ENCODE assay signal across 13 mouse cellular contexts in the genomic region with DNA sequence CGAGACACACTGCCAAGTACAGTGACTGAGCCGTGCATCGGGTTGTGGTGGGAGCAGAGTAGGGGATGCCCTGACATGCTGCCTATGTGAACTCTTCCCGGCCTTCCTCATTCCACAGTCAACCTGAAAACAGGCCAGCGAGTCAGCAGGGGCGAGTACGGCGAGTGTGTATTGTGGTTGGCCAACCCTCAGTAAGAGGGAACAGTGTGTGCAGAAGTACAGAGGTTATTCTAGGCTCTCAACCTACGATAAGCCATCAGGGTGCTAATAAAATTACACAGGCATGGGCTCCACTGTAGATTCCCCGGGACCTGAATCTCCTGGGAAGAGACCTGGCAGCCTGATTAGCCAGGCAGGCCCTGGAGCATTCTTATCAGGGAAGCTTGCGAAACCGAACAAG. TPM values are rescaled to one million over a fixed set of nuclear protein-coding genes. Genes with fewer than 3 reads are reported as not detected.
DNase-seq lines count a peak whose midpoint lies in the region; ATAC-seq and TF ChIP-seq lines count a peak whose summit lies in the region.
"Had no signal": no experiment of that assay in that cellular context is flagged by ENCODE, and none has a peak within 500 bp of the region (broad histone marks: within the 10 kb centered on the region; RNA-seq: fewer than 3 reads in every experiment).

No protein-coding gene starts in this region.

- 49% methylated on average over 12 of the region's 12 CpGs for WGBS in heart, embryonic 15.5 days
- 79% methylated on average over 12 of the region's 12 CpGs for WGBS in liver, embryonic 14.5 days (ENCODE audit: insufficient replicate concordance)
- 82% methylated on average over 12 of the region's 12 CpGs for WGBS in thymus, adult 2 months
- 93% methylated on average over 12 of the region's 12 CpGs for WGBS in cerebellum, adult 2 months

- no peak for TF ChIP-seq EP300 in liver, embryonic 14.5 days (IDR thresholded peaks at IDR 0.05; ENCODE audit: low read depth)

- peak; percentile 74 for ATAC-seq in heart, embryonic 15.5 days (replicated peaks; ENCODE audit: insufficient number of reproducible peaks, insufficient read depth, low FRiP score, low read depth)
- peak; percentile 51 for ATAC-seq in liver, embryonic 14.5 days (ENCODE audit: insufficient read depth)
- peak; percentile 63 for ATAC-seq in megakaryocyte progenitor cell, adult 5-6 weeks (replicated peaks; ENCODE audit: poor library complexity)
- ATAC-seq: midbrain, embryonic 15.5 days had no signal

- DNase-seq in adrenal gland, postnatal 14 days = peak; percentile 47
- DNase-seq in adrenal gland, postnatal 4 days (ENCODE audit: low spot score in 2 of 2) = no peak
- DNase-seq in liver, embryonic 14.5 days (ENCODE audit: low read depth in 3 of 3, low spot score in 3 of 3) = no peak
- DNase-seq in left cerebral cortex, adult 9 months (ENCODE audit: low spot score in 2 of 2) = no peak
- DNase-seq in thymus, adult 2 months = no peak
- DNase-seq in cerebellum, adult 2 months = no peak
- DNase-seq: embryo, embryonic 11 days; lung, embryonic 14.5 days; right cerebral cortex, postnatal 4 days had no signal

- H3K27me3 ChIP-seq in heart, embryonic 15.5 days = no peaks in the 10 kb centered on the region
- no peaks in the 10 kb centered on the region for H3K27me3 ChIP-seq in liver, embryonic 14.5 days (ENCODE audit: control insufficient read depth, insufficient read depth, low read length)
- H3K27me3 ChIP-seq in thymus, adult 2 months (ENCODE audit: control insufficient read depth, insufficient read depth, low read length) = no peaks in the 10 kb centered on the region
- H3K27me3 ChIP-seq in cerebellum, adult 2 months (ENCODE audit: control insufficient read depth, insufficient read depth, low read length) = no peaks in the 10 kb centered on the region
- H3K27me3 ChIP-seq: midbrain, embryonic 15.5 days had no signal

- H3K9ac ChIP-seq in heart, embryonic 15.5 days = no peak overlapping the region
- H3K9ac ChIP-seq in liver, embryonic 14.5 days (replicated peaks) = no peak overlapping the region
- H3K9ac ChIP-seq: lung, embryonic 14.5 days; midbrain, embryonic 15.5 days had no signal

- no peak overlapping the region for H3K27ac ChIP-seq in heart, embryonic 15.5 days
- H3K27ac ChIP-seq in liver, embryonic 14.5 days = no peak overlapping the region
- H3K27ac ChIP-seq in thymus, adult 2 months (ENCODE audit: control insufficient read depth, insufficient read depth, low read length) = no peak overlapping the region
- no peak overlapping the region for H3K27ac ChIP-seq in cerebellum, adult 2 months (ENCODE audit: insufficient read depth, low read length)
- H3K27ac ChIP-seq: midbrain, embryonic 15.5 days had no signal

- no peak for TF ChIP-seq CTCF in liver, embryonic 14.5 days (IDR thresholded peaks at IDR 0.05; ENCODE audit: low read depth)
- TF ChIP-seq CTCF in thymus, adult 2 months (IDR thresholded peaks at IDR 0.05; ENCODE audit: borderline replicate concordance, control insufficient read depth, extremely low read depth, insufficient read depth, low read length, poor library complexity) = no peak
- no peak for TF ChIP-seq CTCF in cerebellum, adult 2 months (IDR thresholded peaks at IDR 0.05; ENCODE audit: borderline replicate concordance, insufficient read depth, low read depth, low read length)

- peaks cover 10% of the 10 kb centered on the region for H3K4me1 ChIP-seq in heart, embryonic 15.5 days (replicated peaks)
- H3K4me1 ChIP-seq in liver, embryonic 14.5 days (replicated peaks; ENCODE audit: control insufficient read depth in 2 of 2, insufficient read depth in 2 of 2, low read length in 1 of 2) = peaks cover 5 to 9% of the 10 kb centered on the region in 2 experiments
- no peaks in the 10 kb centered on the region for H3K4me1 ChIP-seq in thymus, adult 2 months (replicated peaks; ENCODE audit: control insufficient read depth, insufficient read depth, low read length)
- H3K4me1 ChIP-seq in cerebellum, adult 2 months (ENCODE audit: control insufficient read depth, insufficient read depth, low read length) = no peaks in the 10 kb centered on the region
- H3K4me1 ChIP-seq: midbrain, embryonic 15.5 days had no signal

- H3K36me3 ChIP-seq in heart, embryonic 15.5 days = no peaks in the 10 kb centered on the region
- H3K36me3 ChIP-seq in liver, embryonic 14.5 days (replicated peaks; ENCODE audit: control insufficient read depth, insufficient read depth, low read depth) = no peaks in the 10 kb centered on the region
- no peaks in the 10 kb centered on the region for H3K36me3 ChIP-seq in thymus, adult 2 months (ENCODE audit: control insufficient read depth, insufficient read depth, low read length)
- H3K36me3 ChIP-seq: midbrain, embryonic 15.5 days had no signal

- H3K9me3 ChIP-seq in heart, embryonic 15.5 days (replicated peaks) = no peaks in the 10 kb centered on the region
- H3K9me3 ChIP-seq in liver, embryonic 14.5 days (ENCODE audit: control insufficient read depth, low read length) = no peaks in the 10 kb centered on the region
- H3K9me3 ChIP-seq: G1E; midbrain, embryonic 15.5 days had no signal

- H3K4me3 ChIP-seq in heart, embryonic 15.5 days = no peak overlapping the region
- H3K4me3 ChIP-seq in liver, embryonic 14.5 days (ENCODE audit: insufficient read depth in 1 of 2, low read depth in 2 of 2, low read length in 2 of 2) = no peak overlapping the region
- no peak overlapping the region for H3K4me3 ChIP-seq in thymus, adult 2 months (ENCODE audit: control insufficient read depth, insufficient read depth, low read length)
- H3K4me3 ChIP-seq in cerebellum, adult 2 months (replicated peaks; ENCODE audit: insufficient read depth, low read depth, low read length) = no peak overlapping the region
- H3K4me3 ChIP-seq: midbrain, embryonic 15.5 days had no signal

- TF ChIP-seq POLR2A in thymus, adult 2 months (IDR thresholded peaks at IDR 0.05; ENCODE audit: control insufficient read depth, extremely low read depth, insufficient read depth, low read length, poor library complexity) = no peak
- TF ChIP-seq POLR2A in cerebellum, adult 2 months (IDR thresholded peaks at IDR 0.05; ENCODE audit: borderline replicate concordance, insufficient read depth, low read length) = no peak

- 0 out of 2 replicates have a peak overlapping the region, but pooled peaks have one; percentile 6 for H3K4me2 ChIP-seq in heart, embryonic 15.5 days
- H3K4me2 ChIP-seq in liver, embryonic 14.5 days (ENCODE audit: low read depth) = no peak overlapping the region
- H3K4me2 ChIP-seq: lung, embryonic 14.5 days; midbrain, embryonic 15.5 days had no signal

RNA-seq across cellular contexts. Expression of a gene that starts 51.7 kb away (rescaled TPM):
- total RNA-seq in adrenal gland, postnatal 14 days (2021) = 59.9 and 73.3 TPM in 2 replicates
- total RNA-seq in adrenal gland, postnatal 4 days (2021) = 10 to 100 TPM; 87.8 to 90.7 TPM
- 87.3 and 98.1 TPM in 2 replicates for polyA plus RNA-seq in heart, embryonic 15.5 days (2015; fragmentation: Nextera tagmentation; extraction: Ambion mirVana)
- 7.2 and 20.5 TPM in 2 replicates for polyA plus RNA-seq in liver, embryonic 14.5 days (2012; rRNA removed)
- 62.9 and 70.3 TPM in 2 replicates for polyA plus RNA-seq in liver, embryonic 14.5 days (2014; fragmentation: Nextera tagmentation; extraction: Ambion mirVana)
- total RNA-seq in megakaryocyte progenitor cell, adult 5-6 weeks (2015) = 124 and 140 TPM in 2 replicates
- 72.1 and 74.5 TPM in 2 replicates for total RNA-seq in megakaryocyte progenitor cell, adult 5-6 weeks (2017)
- polyA plus RNA-seq in thymus, adult 2 months (2012; rRNA removed) = 7.0 and 7.9 TPM in 2 replicates
- polyA plus RNA-seq in cerebellum, adult 2 months (2012; rRNA removed) = 58.7 and 62.1 TPM in 2 replicates
